Mouse (Mus musculus): ENCODE measurements around the gene Trp53bp2.

Gene Trp53bp2

GRCm38 (mm10) chr1:182500224-182500623 lies 91.3 kb downstream of the Trp53bp2 start:
- no peak for DNase-seq (ENCODE audit: extremely low spot score, low spot score)

GRCm38 (mm10) chr1:182500843-182501242 lies 91.9 kb downstream of the Trp53bp2 start:
- DNase-seq (ENCODE audit: extremely low spot score, low spot score), result no peak

DNA sequence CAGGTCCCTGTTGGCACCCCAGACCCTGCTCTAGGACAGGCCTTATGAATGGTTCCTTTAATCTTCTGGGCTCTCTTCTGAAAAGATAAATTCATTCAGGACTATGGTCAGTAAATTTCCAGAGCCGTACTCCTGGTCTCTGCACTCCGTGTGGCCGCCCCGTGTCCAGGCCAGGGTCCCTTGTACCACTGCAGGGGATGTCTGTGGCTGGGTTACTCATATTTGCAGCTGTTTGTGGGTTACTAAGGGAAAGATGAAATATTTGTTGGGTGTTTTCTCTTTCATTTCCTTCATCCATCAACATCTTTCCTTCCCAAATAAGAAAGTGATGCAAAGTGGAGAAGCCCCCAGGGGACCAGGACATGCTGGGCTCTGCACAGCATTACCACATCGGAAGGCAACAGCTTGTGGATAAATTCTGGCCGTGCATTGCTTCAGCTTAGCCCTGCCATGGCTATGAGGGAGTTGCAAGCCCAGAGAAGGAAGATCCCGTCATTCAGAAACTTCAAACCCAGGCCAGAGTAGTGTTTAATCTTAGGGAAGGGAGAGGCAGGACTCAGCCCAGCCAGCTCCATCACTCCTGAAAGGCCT lies 92.9 kb downstream of the Trp53bp2 start:
- DNase-seq (ENCODE audit: extremely low spot score, low spot score), result no peak

DNA sequence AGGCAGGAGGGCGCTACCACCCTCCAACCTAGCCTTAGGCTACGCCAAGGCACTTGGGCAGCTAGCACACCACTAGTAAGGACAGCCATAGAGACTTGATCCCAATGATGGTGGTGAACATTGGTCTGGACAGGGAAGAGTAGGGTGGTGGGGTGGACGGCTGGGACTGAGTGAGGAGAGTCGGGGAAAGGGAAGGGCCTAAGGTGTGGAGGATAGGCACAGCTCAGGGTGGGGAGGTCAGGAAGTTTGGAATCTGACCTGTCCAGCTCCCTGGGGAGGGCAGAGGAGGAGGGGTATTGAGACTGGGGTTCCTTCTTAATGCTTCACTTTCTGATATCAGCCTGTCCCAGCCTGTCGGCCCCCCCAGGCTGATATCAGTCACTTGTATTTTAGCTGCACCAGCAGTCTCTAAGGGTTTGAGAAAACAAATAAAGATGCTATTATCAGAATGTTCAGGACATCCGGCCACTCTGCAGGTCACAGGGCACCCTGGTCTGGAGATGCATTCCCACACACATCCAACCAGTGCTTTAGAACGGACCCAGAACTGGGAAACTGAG lies 93.6 kb downstream of the Trp53bp2 start:
- DNase-seq (ENCODE audit: extremely low spot score, low spot score), result no peak

GRCm38 (mm10) chr1:182503206-182503900 lies 94.4 kb downstream of the Trp53bp2 start:
- no peak for DNase-seq (ENCODE audit: extremely low spot score, low spot score)

DNA sequence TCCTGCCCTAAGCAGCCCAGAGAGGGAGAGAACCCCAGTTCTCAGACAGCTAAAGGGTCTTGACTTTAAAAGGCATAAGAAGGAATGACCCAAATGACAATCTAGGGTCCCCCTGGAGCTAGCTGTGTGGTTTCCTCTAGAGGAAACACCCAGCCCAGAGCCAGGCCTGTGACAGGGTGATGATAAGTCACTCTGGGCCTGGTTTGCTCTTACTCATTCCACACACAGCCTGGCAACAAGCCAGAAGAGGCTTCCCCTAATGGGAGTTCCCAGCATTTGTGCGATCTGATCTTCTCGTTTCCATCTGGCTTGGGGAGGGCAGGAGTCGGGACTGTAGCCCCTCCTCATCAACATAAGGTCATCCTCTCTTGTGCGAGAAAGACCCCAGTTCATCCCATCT lies 95.3 kb downstream of the Trp53bp2 start:
- no peak for DNase-seq (ENCODE audit: extremely low spot score, low spot score)

GRCm38 (mm10) chr1:182505291-182505690 lies 96.3 kb downstream of the Trp53bp2 start:
- no peak for DNase-seq (ENCODE audit: extremely low spot score, low spot score)

DNA sequence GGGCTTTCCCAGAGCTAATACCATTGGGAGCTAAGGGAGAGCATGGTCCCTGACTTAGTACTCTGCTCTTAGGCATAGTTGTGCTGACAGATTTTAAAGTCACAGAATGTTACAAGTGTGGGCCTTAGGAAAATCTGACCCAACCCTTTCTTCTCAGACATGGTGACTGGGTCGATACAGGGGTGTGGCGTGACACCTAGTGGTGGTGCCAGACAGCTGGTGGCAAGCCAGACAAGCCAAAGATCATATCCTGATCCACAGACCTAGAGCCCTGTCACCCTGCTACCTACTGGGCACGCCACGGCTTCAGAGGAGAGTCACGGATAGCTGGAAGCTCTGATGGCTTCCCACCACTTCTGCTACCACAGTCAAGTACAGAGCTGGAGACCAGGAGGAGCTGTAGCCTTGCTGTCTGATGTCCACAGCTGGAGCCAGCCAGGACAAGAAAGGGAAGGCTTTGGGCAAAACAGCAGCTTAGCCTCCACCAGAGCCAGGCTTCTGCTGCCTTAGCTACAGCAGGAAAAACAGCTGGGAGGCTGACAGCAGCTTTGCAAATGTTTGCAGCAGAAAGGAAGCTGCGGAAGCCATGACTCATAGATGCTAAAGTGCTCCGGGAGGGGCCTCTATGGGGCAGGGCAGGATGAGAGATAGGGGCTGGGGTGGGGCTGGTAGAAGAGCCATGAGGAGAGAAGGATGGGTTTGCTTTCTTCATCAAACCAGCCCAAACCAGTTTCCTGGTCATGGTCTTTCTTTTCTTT lies 97.4 kb downstream of the Trp53bp2 start:
- DNase-seq (ENCODE audit: extremely low spot score, low spot score), result no peak

DNA sequence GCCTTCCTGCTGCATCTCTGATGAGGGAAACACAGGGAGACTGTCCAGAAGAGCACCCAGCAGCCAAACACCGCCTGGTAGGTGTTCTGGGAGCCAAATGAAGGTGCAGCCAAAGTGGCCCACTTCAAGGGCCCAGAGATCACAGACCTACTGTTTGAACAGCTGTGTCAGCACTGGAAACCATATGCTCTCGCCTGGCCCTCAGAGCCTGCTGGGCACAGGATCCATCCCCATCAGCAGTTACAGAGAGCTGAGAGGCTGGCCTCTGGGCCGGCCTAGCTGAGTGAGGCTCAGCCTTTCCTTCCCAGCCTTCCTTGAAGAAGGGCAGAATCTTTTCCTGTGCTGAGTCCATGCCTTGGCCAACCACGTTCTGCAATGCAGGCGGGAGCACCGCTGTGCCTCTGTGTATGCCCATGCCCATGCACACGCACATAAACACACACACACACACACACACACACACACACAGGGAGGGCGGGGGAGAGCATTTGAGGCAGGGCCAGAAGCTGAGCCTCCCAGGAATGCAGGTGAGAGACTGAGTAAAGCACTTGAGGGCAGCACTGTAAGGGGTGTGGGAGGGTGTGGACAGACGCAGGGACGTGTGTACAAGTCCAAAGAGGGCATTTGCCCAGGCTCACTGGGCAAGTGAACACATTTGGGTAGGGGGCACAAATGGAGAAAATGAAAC lies 100.3 kb downstream of the Trp53bp2 start:
- DNase-seq (ENCODE audit: extremely low spot score, low spot score), result no peak

DNA sequence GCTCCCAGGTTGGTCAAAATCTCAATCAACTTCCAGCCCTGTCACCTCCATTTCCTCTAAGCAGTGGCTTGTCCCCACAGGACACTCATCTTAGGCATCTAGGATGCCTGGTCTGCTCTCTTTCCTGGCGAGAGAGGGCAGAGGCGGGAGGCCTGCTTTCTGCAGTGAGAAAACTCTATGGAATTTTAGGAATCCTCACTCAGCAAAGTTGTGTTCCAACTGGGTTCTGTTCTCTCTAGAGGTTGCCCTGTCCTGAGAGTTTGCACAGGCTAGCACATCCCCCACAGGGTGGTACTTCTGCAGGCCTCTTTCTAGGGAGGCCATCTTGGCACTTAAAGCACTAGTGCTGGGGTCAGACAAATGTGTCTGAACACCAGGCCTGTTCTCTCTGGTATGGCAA lies 102.1 kb downstream of the Trp53bp2 start:
- no peak for DNase-seq (ENCODE audit: extremely low spot score, low spot score)

GRCm38 (mm10) chr1:182511778-182512177 lies 102.8 kb downstream of the Trp53bp2 start:
- no peak for DNase-seq (ENCODE audit: extremely low spot score, low spot score)

All from neural tube, embryonic 10.5 days (tissue).